Mouse (Mus musculus) embryonic facial prominence, embryonic 12.5 days (tissue): ENCODE measurements at regions not wholly inside any gene's neighbourhood (a gene's known extent, or its start where the extent isn't known, plus 50 kb on each side); places are given as distances from the start of the nearest gene placed in this dataset.

Source experiments
- ATAC-seq: fragments of 200-750 bp; cut with Nextera tagmentation; 2 replicates; pipeline ENCODE4 v1.8.0; 2017; ENCODE audit not compliant: insufficient number of reproducible peaks, insufficient read depth, low FRiP score, low TSS enrichment
- H3K27ac ChIP-seq: fragments of 300-500 bp; sonication (generic); 2 replicates; pipeline ENCODE4 v1.5.1; 2016; ENCODE audit warnings: mild to moderate bottlenecking
- H3K27me3 ChIP-seq: fragments of 300-500 bp; sonication (generic); 2 replicates; pipeline ENCODE4 v1.6.1; 2016; ENCODE audit warnings: mild to moderate bottlenecking, moderate library complexity
- H3K36me3 ChIP-seq: fragments of 300-500 bp; sonication (generic); 2 replicates; pipeline ENCODE4 v1.6.1; 2016; ENCODE audit warnings: mild to moderate bottlenecking
- H3K4me1 ChIP-seq: fragments of 300-500 bp; sonication (generic); 2 replicates; pipeline ENCODE4 v1.6.1; 2016
- H3K4me2 ChIP-seq: fragments of 300-500 bp; sonication (generic); replicated peaks from 2 replicates; pipeline ENCODE4 v1.6.1; 2016; ENCODE audit warnings: mild to moderate bottlenecking, moderate library complexity
- H3K4me3 ChIP-seq: fragments of 300-500 bp; sonication (generic); 2 replicates; pipeline ENCODE4 v1.5.1; 2016; ENCODE audit warnings: mild to moderate bottlenecking
- H3K9ac ChIP-seq: fragments of 300-500 bp; sonication (generic); 2 replicates; pipeline ENCODE4 v1.6.1; 2016; ENCODE audit warnings: mild to moderate bottlenecking, moderate library complexity
- H3K9me3 ChIP-seq: fragments of 300-500 bp; sonication (generic); 2 replicates; pipeline ENCODE4 v1.6.1; 2016; ENCODE audit warnings: mild to moderate bottlenecking, moderate library complexity
- WGBS: fragments of 180-500 bp; shearing (Covaris S2); methylation state at CpG from one replicate; pipeline ENCODE4 v1.1.7; 2016; 5-methylcytosine and 5-hydroxymethylcytosine counted together

- H3K27ac ChIP-seq: no peak overlapping the region
- H3K4me3 ChIP-seq: no peak overlapping the region
- no peak overlapping the region for H3K9ac ChIP-seq
- H3K27me3 ChIP-seq: no peaks in the 10 kb centered on the region
- H3K9me3 ChIP-seq: no peaks in the 10 kb centered on the region
- H3K4me1 ChIP-seq: 0 out of 2 replicates have a peak, but pooled peaks cover 2% of the 10 kb centered on the region
- WGBS: 83% methylated on average over 6 of the region's 6 CpGs
- no peak for ATAC-seq
- H3K36me3 ChIP-seq: no peaks in the 10 kb centered on the region
- no peak overlapping the region for H3K4me2 ChIP-seq
These were observed 73.6 kb upstream of the Cxcl12 start for GRCm38 (mm10) chr6:117094742-117095141.

GRCm38 (mm10) chr6:117099871-117100270 is 68.5 kb upstream of the Cxcl12 start:
- H3K4me1 ChIP-seq: peaks cover 13% of the 10 kb centered on the region
- 66% methylated on average over 10 of the region's 10 CpGs for WGBS
- H3K9ac ChIP-seq: no peak overlapping the region
- no peak overlapping the region for H3K4me3 ChIP-seq
- H3K27ac ChIP-seq: no peak overlapping the region
- no peaks in the 10 kb centered on the region for H3K9me3 ChIP-seq
- H3K27me3 ChIP-seq: no peaks in the 10 kb centered on the region
- H3K36me3 ChIP-seq: no peaks in the 10 kb centered on the region
- no peak for ATAC-seq
- no peak overlapping the region for H3K4me2 ChIP-seq

GRCm38 (mm10) chr6:117102693-117103092 is 65.6 kb upstream of the Cxcl12 start:
- no peak for ATAC-seq
- Histone ChIP-seq H3K27me3 (no peaks in the 10 kb centered on the region), H3K36me3 (no peaks in the 10 kb centered on the region), H3K9me3 (no peaks in the 10 kb centered on the region), H3K4me1 (peaks cover 21% of the 10 kb centered on the region), H3K9ac (no peak overlapping the region), H3K27ac (no peak overlapping the region), H3K4me2 (no peak overlapping the region), H3K4me3 (no peak overlapping the region)
- WGBS: 64% methylated on average over 4 of the region's 4 CpGs

GRCm38 (mm10) chr6:117104047-117104446 is 64.3 kb upstream of the Cxcl12 start:
- Histone ChIP-seq H3K4me3 (no peak overlapping the region), H3K36me3 (no peaks in the 10 kb centered on the region), H3K9me3 (no peaks in the 10 kb centered on the region), H3K4me2 (no peak overlapping the region), H3K27ac (peak overlapping the region; percentile 65), H3K27me3 (no peaks in the 10 kb centered on the region), H3K4me1 (peaks cover 21% of the 10 kb centered on the region), H3K9ac (no peak overlapping the region)
- ATAC-seq: no peak
- 69% methylated on average over 6 of the region's 6 CpGs for WGBS

GRCm38 (mm10) chr6:117104463-117104862 is 63.9 kb upstream of the Cxcl12 start:
- H3K27me3 ChIP-seq: no peaks in the 10 kb centered on the region
- H3K9me3 ChIP-seq: no peaks in the 10 kb centered on the region
- no peak overlapping the region for H3K4me3 ChIP-seq
- H3K9ac ChIP-seq: peak overlapping the region; percentile 24; the same call in 1 of the 2 replicates
- 61% methylated on average over 2 of the region's 2 CpGs for WGBS
- no peak overlapping the region for H3K4me2 ChIP-seq
- peaks cover 22% of the 10 kb centered on the region for H3K4me1 ChIP-seq
- no peaks in the 10 kb centered on the region for H3K36me3 ChIP-seq
- H3K27ac ChIP-seq: peak overlapping the region; percentile 65
- no peak for ATAC-seq

GRCm38 (mm10) chr6:117105182-117105589 is 63.1 kb upstream of the Cxcl12 start:
- Histone ChIP-seq H3K27ac (peak overlapping the region; percentile 75), H3K36me3 (no peaks in the 10 kb centered on the region), H3K9me3 (no peaks in the 10 kb centered on the region), H3K27me3 (no peaks in the 10 kb centered on the region), H3K4me1 (peaks cover 27% of the 10 kb centered on the region), H3K4me3 (no peak overlapping the region), H3K4me2 (no peak overlapping the region), H3K9ac (no peak overlapping the region)
- 23% methylated on average over 6 of the region's 6 CpGs for WGBS
- peak; percentile 84; the same call in 1 of the 2 replicates for ATAC-seq

- H3K4me1 ChIP-seq: peaks cover 17% of the 10 kb centered on the region
- 62% methylated on average over 3 of the region's 3 CpGs for WGBS
- no peaks in the 10 kb centered on the region for H3K9me3 ChIP-seq
- no peak overlapping the region for H3K27ac ChIP-seq
- no peaks in the 10 kb centered on the region for H3K27me3 ChIP-seq
- H3K9ac ChIP-seq: no peak overlapping the region
- H3K4me3 ChIP-seq: no peak overlapping the region
- no peak for ATAC-seq
- no peak overlapping the region for H3K4me2 ChIP-seq
- no peaks in the 10 kb centered on the region for H3K36me3 ChIP-seq
These were observed 58.0 kb upstream of the Cxcl12 start for GRCm38 (mm10) chr6:117110291-117110690.

- Histone ChIP-seq H3K27ac (no peak overlapping the region), H3K36me3 (no peaks in the 10 kb centered on the region), H3K9me3 (no peaks in the 10 kb centered on the region), H3K27me3 (no peaks in the 10 kb centered on the region), H3K4me2 (no peak overlapping the region), H3K4me3 (no peak overlapping the region), H3K4me1 (peaks cover 9% of the 10 kb centered on the region; the same call in 1 of the 2 replicates), H3K9ac (no peak overlapping the region)
- WGBS: 65% methylated on average over 8 of the region's 8 CpGs
- ATAC-seq: peak; percentile 74; the same call in 1 of the 2 replicates
These were observed 53.5 kb upstream of the Cxcl12 start for GRCm38 (mm10) chr6:117114859-117115258.

- Histone ChIP-seq H3K4me3 (no peak overlapping the region), H3K9me3 (no peaks in the 10 kb centered on the region), H3K4me1 (0 out of 2 replicates have a peak, but pooled peaks cover 4% of the 10 kb centered on the region), H3K27ac (no peak overlapping the region), H3K27me3 (no peaks in the 10 kb centered on the region), H3K9ac (no peak overlapping the region), H3K36me3 (no peaks in the 10 kb centered on the region), H3K4me2 (no peak overlapping the region)
- ATAC-seq: no peak
- 83% methylated on average over 3 of the region's 3 CpGs for WGBS
These were observed 50.3 kb upstream of the Cxcl12 start for GRCm38 (mm10) chr6:117118081-117118480.
